9 mouse cellular contexts compared by ENCODE assay signal in genomic region chr15:8806354-8806753, GRCm38 (mm10).
DNase-seq lines count a peak whose midpoint lies in the region; ATAC-seq and TF ChIP-seq lines count a peak whose summit lies in the region.
"Had no signal": no experiment of that assay in that cellular context is flagged by ENCODE, and none has a peak within 500 bp of the region (broad histone marks: within the 10 kb centered on the region; RNA-seq: fewer than 3 reads in every experiment).

No protein-coding gene starts in this region.

- intact Hi-C loops in heart, postnatal 25 days (cut with DNase I): no loop called here

- H3K27me3 ChIP-seq in Patski: no peaks in the 10 kb centered on the region
- H3K27me3 ChIP-seq in forebrain, embryonic 16.5 days (replicated peaks; ENCODE audit: control insufficient read depth, insufficient read depth, low read length): no peaks in the 10 kb centered on the region
- H3K27me3 ChIP-seq in liver, embryonic 11.5 days (replicated peaks; ENCODE audit: control insufficient read depth, insufficient read depth, low read length): no peaks in the 10 kb centered on the region
- H3K27me3 ChIP-seq: liver, embryonic 15.5 days had no signal

- CTCF ChIA-PET in Patski (lab: Charles Lee): interaction anchor here (0.7 to 2.5 kb wide), 13 partner anchors 10 to 179 kb away, joined by 3 to 7 read pairs (median 3); no protein-coding TSS in a partner anchor

- no peaks in the 10 kb centered on the region for H3K9me3 ChIP-seq in forebrain, embryonic 16.5 days (ENCODE audit: control insufficient read depth, low read length)
- H3K9me3 ChIP-seq in liver, embryonic 11.5 days (ENCODE audit: control insufficient read depth, low read length): no peaks in the 10 kb centered on the region
- H3K9me3 ChIP-seq: liver, embryonic 15.5 days had no signal

- no peaks in the 10 kb centered on the region for H3K4me1 ChIP-seq in forebrain, embryonic 16.5 days (replicated peaks; ENCODE audit: control insufficient read depth, insufficient read depth, low read length)
- no peaks in the 10 kb centered on the region for H3K4me1 ChIP-seq in liver, embryonic 11.5 days (replicated peaks; ENCODE audit: control insufficient read depth, insufficient read depth, low read length)
- H3K4me1 ChIP-seq: liver, embryonic 15.5 days had no signal

- no peak overlapping the region for H3K27ac ChIP-seq in forebrain, embryonic 16.5 days (ENCODE audit: low read length)
- no peak overlapping the region for H3K27ac ChIP-seq in liver, embryonic 11.5 days (ENCODE audit: low read depth, low read length)
- H3K27ac ChIP-seq: liver, embryonic 15.5 days had no signal

- H3K4me2 ChIP-seq in forebrain, embryonic 16.5 days (ENCODE audit: low read length): no peak overlapping the region
- no peak overlapping the region for H3K4me2 ChIP-seq in liver, embryonic 11.5 days
- H3K4me2 ChIP-seq: liver, embryonic 15.5 days had no signal

- DNase-seq in 3T3-L1 (ENCODE audit: low read depth, low spot score): peak; percentile 98
- peak; percentile 97 for DNase-seq in Patski (ENCODE audit: low read depth, low spot score)
- peak; percentile 37 for DNase-seq in forelimb bud, embryonic 11.5 days (ENCODE audit: low read depth, low spot score)
- DNase-seq in heart, postnatal 25 days (ENCODE audit: low spot score): peak; percentile 5
- no peak for DNase-seq in layer of hippocampus, adult 11-12 months (ENCODE audit: low spot score)
- no peak for DNase-seq in liver, embryonic 11.5 days (ENCODE audit: low spot score)

- 68% methylated on average over 8 of the region's 8 CpGs for WGBS in forebrain, embryonic 16.5 days
- WGBS in liver, embryonic 11.5 days: 49% methylated on average over 8 of the region's 8 CpGs

- no peak for TF ChIP-seq CTCF in Patski (IDR thresholded peaks at IDR 0.05)

- H3K4me3 ChIP-seq in forebrain, embryonic 16.5 days (replicated peaks; ENCODE audit: low read length): no peak overlapping the region
- H3K4me3 ChIP-seq in liver, embryonic 11.5 days (ENCODE audit: low read depth, low read length): no peak overlapping the region
- H3K4me3 ChIP-seq: liver, embryonic 15.5 days had no signal

- in situ Hi-C loops in Patski (cut with MboI; ENCODE audit: low pct_unique_long_range_greater_than_20kb): no loop called here

- ATAC-seq in Patski: peak; percentile 99
- ATAC-seq in forebrain, embryonic 16.5 days: no peak
- ATAC-seq in erythroblast, adult 5-6 weeks (replicated peaks; ENCODE audit: low FRiP score, poor library complexity, severe bottlenecking): no peak
- no peak for ATAC-seq in liver, embryonic 11.5 days (replicated peaks; ENCODE audit: low FRiP score)

- POLR2A ChIA-PET in Patski (lab: Charles Lee): interaction anchor here (0.6 to 1.6 kb wide), 2 partner anchors 73 to 77 kb away, joined by 3 to 9 read pairs; no protein-coding TSS in a partner anchor

- H3K36me3 ChIP-seq in forebrain, embryonic 16.5 days (ENCODE audit: control insufficient read depth, insufficient read depth): no peaks in the 10 kb centered on the region
- no peaks in the 10 kb centered on the region for H3K36me3 ChIP-seq in liver, embryonic 11.5 days (ENCODE audit: control insufficient read depth, insufficient read depth, low read length)
- H3K36me3 ChIP-seq: liver, embryonic 15.5 days had no signal

- H3K9ac ChIP-seq in forebrain, embryonic 16.5 days (replicated peaks; ENCODE audit: low read depth, low read length): no peak overlapping the region
- no peak overlapping the region for H3K9ac ChIP-seq in liver, embryonic 11.5 days (ENCODE audit: low read depth, low read length)
- H3K9ac ChIP-seq: liver, embryonic 15.5 days had no signal

Comparison
In these comparisons a context has a peak if more than half of its experiments do, and no peak if none do; other contexts are left out.
1. DNase-seq: peak in 3T3-L1 (single experiment), Patski (single experiment), forelimb bud, embryonic 11.5 days (single experiment) and heart, postnatal 25 days (single experiment); none in layer of hippocampus, adult 11-12 months (single experiment) and liver, embryonic 11.5 days (single experiment).